Mouse (Mus musculus): ENCODE data around the gene Tmem69. TPM values are rescaled to one million over a fixed set of nuclear protein-coding genes. Genes with fewer than 3 reads are reported as not detected.

Tmem69 gene
- 21.9 and 26.8 TPM in 2 replicates for polyA plus RNA-seq (2015; fragmentation: Nextera tagmentation; extraction: Ambion mirVana)

GRCm38 (mm10) chr4:116555413-116556300, at the start of gene Tmem69:
Tmem69 (minus strand) TSS chr4:116555936.
- WGBS, result 3% methylated on average over 23 of the region's 23 CpGs
- peaks cover 9% of the 10 kb centered on the region for H3K36me3 ChIP-seq
- H3K9ac ChIP-seq (replicated peaks), result peak within 1 kb of the TSS; percentile 60

DNA sequence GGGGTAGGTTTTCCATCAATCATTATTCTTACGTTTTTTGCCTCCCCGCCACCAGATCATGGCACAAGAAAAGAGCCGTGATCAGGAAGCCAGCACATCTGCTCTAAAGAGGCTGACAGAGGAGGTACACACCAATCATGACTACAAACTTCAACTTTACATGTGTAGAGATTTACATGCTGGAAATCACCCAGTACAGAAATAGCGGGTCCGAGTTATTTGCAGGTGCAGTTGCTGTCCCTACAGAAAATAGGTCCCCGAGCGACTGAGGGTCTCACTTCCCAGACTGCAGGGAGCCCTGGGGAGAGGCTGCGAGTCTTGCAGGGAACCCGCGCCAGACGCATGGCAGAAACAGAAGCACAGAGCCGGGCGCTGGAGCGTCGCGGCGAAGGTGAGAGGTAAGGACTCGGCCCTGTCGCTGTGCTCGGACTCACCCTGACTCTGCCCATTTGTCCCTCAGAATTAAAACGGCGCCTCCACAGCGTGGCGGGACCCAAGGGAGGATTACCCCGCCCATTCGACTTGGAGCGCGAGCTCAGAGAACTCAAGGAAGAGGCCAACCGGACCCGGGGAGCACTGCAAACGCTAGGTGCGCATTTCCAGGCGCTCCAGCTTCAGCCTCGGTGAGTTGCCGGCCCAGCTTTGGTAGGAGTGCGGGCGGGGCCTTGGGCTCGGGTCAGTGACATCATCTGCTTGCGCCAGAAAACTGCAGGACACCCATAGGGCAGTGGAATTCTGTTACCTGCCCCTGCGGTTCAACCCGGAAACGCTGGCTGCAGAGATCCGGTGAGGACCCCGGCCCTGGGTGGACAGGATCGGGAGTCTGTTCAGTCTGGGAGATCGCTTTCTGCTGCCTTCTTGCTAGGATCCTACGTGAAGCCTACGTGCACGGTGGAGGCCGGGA, 41.5 kb upstream of the Tmem69 start:
- peak overlapping the region; percentile 68 for H3K4me3 ChIP-seq
- under 1% methylated on average over 50 of the region's 50 CpGs for WGBS
- no peaks in the 10 kb centered on the region for H3K27me3 ChIP-seq
- peak; percentile 92 for ATAC-seq (replicated peaks)
- peak overlapping the region; percentile 64 for H3K27ac ChIP-seq (replicated peaks)
- peaks cover 17% of the 10 kb centered on the region for H3K4me1 ChIP-seq
- peak overlapping the region; percentile 66 for H3K9ac ChIP-seq (replicated peaks)
- H3K9me3 ChIP-seq, result no peaks in the 10 kb centered on the region
- peak overlapping the region; percentile 82 for H3K4me2 ChIP-seq (replicated peaks)
- H3K36me3 ChIP-seq, result peaks cover 42% of the 10 kb centered on the region

More at GRCm38 (mm10) chr4:116555413-116556300, at the start of gene Tmem69:
- no peaks in the 10 kb centered on the region for H3K9me3 ChIP-seq
- H3K4me1 ChIP-seq, result peaks cover 34% of the 10 kb centered on the region
- no peaks in the 10 kb centered on the region for H3K27me3 ChIP-seq
- no peak for ATAC-seq (replicated peaks)
- H3K4me2 ChIP-seq (replicated peaks), result peak within 1 kb of the TSS; percentile 85
- peak within 1 kb of the TSS; percentile 95 for H3K4me3 ChIP-seq
- H3K27ac ChIP-seq (replicated peaks), result peak within 1 kb of the TSS; percentile 91

- no peak for ATAC-seq (replicated peaks)
- 29% methylated on average over 5 of the region's 5 CpGs for WGBS
- no peaks in the 10 kb centered on the region for H3K27me3 ChIP-seq
- peak within 1 kb of the TSS; percentile 66 for H3K9ac ChIP-seq (replicated peaks)
- H3K9me3 ChIP-seq, result no peaks in the 10 kb centered on the region
- H3K36me3 ChIP-seq, result peaks cover 42% of the 10 kb centered on the region
- H3K4me1 ChIP-seq, result peaks cover 17% of the 10 kb centered on the region
- H3K4me2 ChIP-seq (replicated peaks), result peak within 1 kb of the TSS; percentile 82
- peak within 1 kb of the TSS; percentile 64 for H3K27ac ChIP-seq (replicated peaks)
- H3K4me3 ChIP-seq, result peak within 1 kb of the TSS; percentile 68
Observed at GRCm38 (mm10) chr4:116596379-116596778, 40.6 kb upstream of the Tmem69 start, which contains the start of gene Ccdc17. Ccdc17 (plus strand) TSS chr4:116596654.

GRCm38 (mm10) chr4:116595793-116596192, 40.1 kb upstream of the Tmem69 start:
- Histone ChIP-seq H3K4me3 (no peak overlapping the region), H3K27me3 (no peaks in the 10 kb centered on the region), H3K9ac (replicated peaks) (no peak overlapping the region), H3K4me1 (peaks cover 17% of the 10 kb centered on the region), H3K4me2 (replicated peaks) (no peak overlapping the region), H3K27ac (replicated peaks) (no peak overlapping the region), H3K9me3 (no peaks in the 10 kb centered on the region), H3K36me3 (peaks cover 42% of the 10 kb centered on the region)
- no peak for ATAC-seq (replicated peaks)
- WGBS, result 83% methylated on average over 8 of the region's 8 CpGs

GRCm38 (mm10) chr4:116558151-116558882, 2.6 kb upstream of the Tmem69 start:
- ATAC-seq (replicated peaks), result no peak
- Histone ChIP-seq H3K4me1 (peaks cover 34% of the 10 kb centered on the region), H3K4me2 (replicated peaks) (peak overlapping the region; percentile 85), H3K4me3 (peak overlapping the region; percentile 95), H3K36me3 (peaks cover 4% of the 10 kb centered on the region), H3K27ac (replicated peaks) (peak overlapping the region; percentile 91), H3K27me3 (no peaks in the 10 kb centered on the region), H3K9ac (replicated peaks) (peak overlapping the region; percentile 90), H3K9me3 (no peaks in the 10 kb centered on the region)
- 4% methylated on average over 15 of the region's 15 CpGs for WGBS

DNA sequence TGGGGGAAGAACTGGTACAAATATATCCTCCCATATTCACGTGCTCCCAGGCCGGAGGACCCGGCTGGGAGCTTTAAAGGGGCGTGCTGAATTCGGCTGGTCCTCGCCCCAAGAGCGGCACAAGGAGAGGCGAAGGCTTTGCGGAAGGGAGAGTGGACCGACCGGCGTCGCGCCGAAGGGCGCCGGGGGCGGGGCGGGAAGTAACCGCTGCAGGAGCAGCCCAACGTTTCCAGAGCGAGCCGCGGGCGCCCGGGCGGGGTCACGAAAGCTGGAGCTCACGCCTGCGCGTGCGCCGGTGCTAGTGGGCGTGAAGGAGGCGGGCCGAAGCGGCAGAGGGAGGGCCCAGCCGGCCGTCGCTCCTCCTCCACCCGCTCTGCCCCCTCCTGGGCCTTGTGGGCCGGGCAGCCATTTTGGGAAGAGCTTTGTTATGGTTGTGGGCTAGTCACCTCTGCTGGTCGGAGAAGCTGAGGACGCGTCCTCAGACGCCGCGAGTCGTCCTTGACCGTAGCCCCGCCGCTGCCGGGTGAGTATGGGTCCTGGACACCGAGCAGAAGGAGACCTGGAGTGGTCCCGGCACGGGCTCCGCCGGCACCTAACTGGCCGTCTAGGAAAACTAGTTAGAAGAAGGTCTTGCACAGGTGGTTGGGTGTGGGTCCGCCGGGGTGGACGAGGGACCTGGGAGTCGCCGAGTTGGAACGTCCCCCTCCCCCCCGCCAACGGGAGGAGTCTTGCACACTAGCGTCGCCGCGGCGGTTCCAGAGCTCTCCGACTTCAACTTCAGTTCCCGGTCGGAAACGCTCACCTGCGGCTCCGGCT, 1.8 kb upstream of the Tmem69 start, which contains the start of gene Gpbp1l1:
Gene Gpbp1l1 (plus strand): TSS at position 353 of the 816 bp plus-strand sequence.
- Histone ChIP-seq H3K27me3 (no peaks in the 10 kb centered on the region), H3K4me1 (peaks cover 34% of the 10 kb centered on the region), H3K9ac (replicated peaks) (peak within 1 kb of the TSS; percentile 90), H3K36me3 (peaks cover 9% of the 10 kb centered on the region), H3K4me3 (peak within 1 kb of the TSS; percentile 95), H3K4me2 (replicated peaks) (peak within 1 kb of the TSS; percentile 85), H3K27ac (replicated peaks) (peak within 1 kb of the TSS; percentile 91), H3K9me3 (no peaks in the 10 kb centered on the region)
- ATAC-seq (replicated peaks), result peak; percentile 96
- under 1% methylated on average over 74 of the region's 78 CpGs for WGBS

GRCm38 (mm10) chr4:116556561-116557305, 997 bp upstream of the Tmem69 start:
- peak overlapping the region; percentile 95 for H3K4me3 ChIP-seq
- peak overlapping the region; percentile 85 for H3K4me2 ChIP-seq (replicated peaks)
- peaks cover 34% of the 10 kb centered on the region for H3K4me1 ChIP-seq
- 0% methylated on average over 28 of the region's 28 CpGs for WGBS
- peak overlapping the region; percentile 60 for H3K9ac ChIP-seq (replicated peaks)
- no peaks in the 10 kb centered on the region for H3K9me3 ChIP-seq
- no peaks in the 10 kb centered on the region for H3K27me3 ChIP-seq
- H3K36me3 ChIP-seq, result peaks cover 9% of the 10 kb centered on the region
- peak; percentile 98 for ATAC-seq (replicated peaks)
- peak overlapping the region; percentile 91 for H3K27ac ChIP-seq (replicated peaks)

GRCm38 (mm10) chr4:116553035-116553434, 2.7 kb downstream of the Tmem69 start:
- no peaks in the 10 kb centered on the region for H3K27me3 ChIP-seq
- WGBS, result 78% methylated on average over 3 of the region's 3 CpGs
- ATAC-seq (replicated peaks), result no peak
- peaks cover 9% of the 10 kb centered on the region for H3K36me3 ChIP-seq
- no peak overlapping the region for H3K4me2 ChIP-seq (replicated peaks)
- H3K27ac ChIP-seq (replicated peaks), result no peak overlapping the region
- H3K4me1 ChIP-seq, result peaks cover 11% of the 10 kb centered on the region
- no peaks in the 10 kb centered on the region for H3K9me3 ChIP-seq
- H3K4me3 ChIP-seq, result no peak overlapping the region
- H3K9ac ChIP-seq (replicated peaks), result no peak overlapping the region

- Histone ChIP-seq H3K4me3 (no peak overlapping the region), H3K27me3 (no peaks in the 10 kb centered on the region), H3K4me1 (peaks cover 4% of the 10 kb centered on the region; the same call in 1 of the 2 replicates), H3K4me2 (replicated peaks) (no peak overlapping the region), H3K27ac (replicated peaks) (no peak overlapping the region), H3K9me3 (no peaks in the 10 kb centered on the region), H3K9ac (replicated peaks) (no peak overlapping the region), H3K36me3 (peaks cover 9% of the 10 kb centered on the region)
- 93% methylated on average over 1 of the region's 1 CpGs for WGBS
- no peak for ATAC-seq (replicated peaks)
Observed at GRCm38 (mm10) chr4:116550432-116550831, 5.3 kb downstream of the Tmem69 start.

DNA sequence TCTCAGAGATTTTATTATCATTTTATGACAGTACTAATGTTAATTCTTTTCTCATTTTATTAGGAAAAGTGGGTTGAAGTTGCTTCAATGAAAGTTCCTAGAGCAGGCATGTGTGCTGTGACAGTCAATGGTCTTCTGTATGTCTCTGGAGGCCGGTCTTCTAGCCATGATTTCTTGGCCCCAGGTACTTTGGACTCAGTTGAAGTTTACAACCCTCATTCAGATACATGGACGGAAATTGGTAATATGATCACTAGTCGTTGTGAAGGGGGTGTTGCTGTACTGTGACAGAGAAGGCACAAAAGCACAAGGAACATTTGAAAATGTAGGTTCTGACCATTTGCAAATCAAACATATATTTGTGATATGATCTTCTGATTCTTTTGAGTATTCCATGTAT, 18.0 kb downstream of the Tmem69 start:
- peaks cover 19% of the 10 kb centered on the region for H3K36me3 ChIP-seq
- 92% methylated on average over 3 of the region's 3 CpGs for WGBS
- no peak for ATAC-seq (replicated peaks)
- no peak overlapping the region for H3K4me2 ChIP-seq (replicated peaks)
- no peak overlapping the region for H3K4me3 ChIP-seq
- no peak overlapping the region for H3K9ac ChIP-seq (replicated peaks)
- no peaks in the 10 kb centered on the region for H3K9me3 ChIP-seq
- no peak overlapping the region for H3K27ac ChIP-seq (replicated peaks)
- no peaks in the 10 kb centered on the region for H3K27me3 ChIP-seq
- no peaks in the 10 kb centered on the region for H3K4me1 ChIP-seq

Measured in forebrain, embryonic 15.5 days (tissue).